Mouse (Mus musculus): Measurements from ENCODE around the gene C1ql4. TPM values are rescaled to one million over a fixed set of nuclear protein-coding genes. Genes with fewer than 3 reads are reported as not detected.

Gene C1ql4
- total and polyA plus RNA-seq, 2 experiments from 2014 or later: 5.7 to 8.6 TPM

GRCm38 (mm10) chr15:99113396-99113975, 25.9 kb upstream of the C1ql4 start:
- Histone ChIP-seq H3K36me3 (ENCODE audit: insufficient read depth, low read length) (no peaks in the 10 kb centered on the region), H3K27ac (no peak overlapping the region), H3K4me1 (ENCODE audit: insufficient read depth, low read length) (no peaks in the 10 kb centered on the region), H3K27me3 (ENCODE audit: insufficient read depth, low read length) (no peaks in the 10 kb centered on the region), H3K4me2 (ENCODE audit: low read depth, low read length) (no peak overlapping the region), H3K4me3 (ENCODE audit: low read length) (no peak overlapping the region), H3K9ac (replicated peaks; ENCODE audit: low read length) (no peak overlapping the region), H3K9me3 (ENCODE audit: low read length) (no peaks in the 10 kb centered on the region)
- peak; percentile 23 for DNase-seq (ENCODE audit: low spot score)
- peak; percentile 56 for TF ChIP-seq CTCF (IDR thresholded peaks at IDR 0.05; ENCODE audit: low read depth)
- ATAC-seq: no peak
- 5% methylated on average over 9 of the region's 9 CpGs for WGBS

GRCm38 (mm10) chr15:99112843-99113395, 25.3 kb upstream of the C1ql4 start:
- WGBS: 61% methylated on average over 11 of the region's 11 CpGs
- H3K9me3 ChIP-seq (ENCODE audit: low read length): no peaks in the 10 kb centered on the region
- no peak overlapping the region for H3K27ac ChIP-seq
- H3K36me3 ChIP-seq (ENCODE audit: insufficient read depth, low read length): no peaks in the 10 kb centered on the region
- no peaks in the 10 kb centered on the region for H3K27me3 ChIP-seq (ENCODE audit: insufficient read depth, low read length)
- H3K4me1 ChIP-seq (ENCODE audit: insufficient read depth, low read length): no peaks in the 10 kb centered on the region
- TF ChIP-seq CTCF (IDR thresholded peaks at IDR 0.05; ENCODE audit: low read depth): no peak
- no peak overlapping the region for H3K4me3 ChIP-seq (ENCODE audit: low read length)
- DNase-seq (ENCODE audit: low spot score) (no peak), ATAC-seq (no peak)
- H3K9ac ChIP-seq (replicated peaks; ENCODE audit: low read length): no peak overlapping the region
- no peak overlapping the region for H3K4me2 ChIP-seq (ENCODE audit: low read depth, low read length)

- Histone ChIP-seq H3K4me3 (ENCODE audit: low read length) (no peak overlapping the region), H3K27me3 (ENCODE audit: insufficient read depth, low read length) (no peaks in the 10 kb centered on the region), H3K36me3 (ENCODE audit: insufficient read depth, low read length) (no peaks in the 10 kb centered on the region), H3K9me3 (ENCODE audit: low read length) (no peaks in the 10 kb centered on the region), H3K4me2 (ENCODE audit: low read depth, low read length) (no peak overlapping the region), H3K4me1 (ENCODE audit: insufficient read depth, low read length) (no peaks in the 10 kb centered on the region), H3K9ac (replicated peaks; ENCODE audit: low read length) (no peak overlapping the region), H3K27ac (no peak overlapping the region)
- ATAC-seq: no peak
- WGBS: 75% methylated on average over 4 of the region's 4 CpGs
- no peak for DNase-seq (ENCODE audit: low spot score)
- TF ChIP-seq CTCF (IDR thresholded peaks at IDR 0.05; ENCODE audit: low read depth): no peak
Observed at GRCm38 (mm10) chr15:99111809-99112208, 24.2 kb upstream of the C1ql4 start.

DNA sequence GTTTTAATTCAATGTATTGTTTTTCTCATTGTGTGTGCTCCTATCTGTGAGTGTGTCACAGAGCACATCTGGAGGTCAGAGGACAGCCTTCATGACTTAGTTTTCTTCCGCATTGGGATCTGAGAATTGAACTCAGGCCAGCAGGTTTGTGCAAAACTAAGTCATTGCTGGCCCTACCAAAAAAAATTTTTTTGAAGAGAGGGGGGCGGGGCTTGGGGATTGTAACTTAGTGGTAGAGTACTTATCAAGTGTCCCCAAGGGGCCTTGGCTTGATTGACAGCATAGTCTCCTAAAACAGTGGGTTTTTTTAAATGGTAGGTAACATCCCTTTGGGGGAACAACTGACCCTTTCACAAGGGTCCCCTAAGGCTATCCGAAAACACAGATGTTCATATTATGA, 23.5 kb upstream of the C1ql4 start:
- no peak for ATAC-seq
- Histone ChIP-seq H3K4me2 (ENCODE audit: low read depth, low read length) (no peak overlapping the region), H3K27ac (no peak overlapping the region), H3K27me3 (ENCODE audit: insufficient read depth, low read length) (no peaks in the 10 kb centered on the region), H3K4me1 (ENCODE audit: insufficient read depth, low read length) (no peaks in the 10 kb centered on the region), H3K4me3 (ENCODE audit: low read length) (no peak overlapping the region), H3K9ac (replicated peaks; ENCODE audit: low read length) (no peak overlapping the region), H3K9me3 (ENCODE audit: low read length) (no peaks in the 10 kb centered on the region), H3K36me3 (ENCODE audit: insufficient read depth, low read length) (no peaks in the 10 kb centered on the region)
- WGBS: 92% methylated on average over 3 of the region's 3 CpGs
- no peak for DNase-seq (ENCODE audit: low spot score)
- no peak for TF ChIP-seq CTCF (IDR thresholded peaks at IDR 0.05; ENCODE audit: low read depth)

GRCm38 (mm10) chr15:99107866-99108265, 20.2 kb upstream of the C1ql4 start:
- no peak for ATAC-seq
- Histone ChIP-seq H3K36me3 (ENCODE audit: insufficient read depth, low read length) (no peaks in the 10 kb centered on the region), H3K9ac (replicated peaks; ENCODE audit: low read length) (no peak overlapping the region), H3K4me1 (ENCODE audit: insufficient read depth, low read length) (no peaks in the 10 kb centered on the region), H3K4me2 (ENCODE audit: low read depth, low read length) (no peak overlapping the region), H3K27me3 (ENCODE audit: insufficient read depth, low read length) (no peaks in the 10 kb centered on the region), H3K4me3 (ENCODE audit: low read length) (no peak overlapping the region), H3K9me3 (ENCODE audit: low read length) (no peaks in the 10 kb centered on the region), H3K27ac (no peak overlapping the region)
- TF ChIP-seq CTCF (IDR thresholded peaks at IDR 0.05; ENCODE audit: low read depth): no peak
- no peak for DNase-seq (ENCODE audit: low spot score)
- 81% methylated on average over 3 of the region's 3 CpGs for WGBS

- no peaks in the 10 kb centered on the region for H3K9me3 ChIP-seq (ENCODE audit: low read length)
- H3K4me3 ChIP-seq (ENCODE audit: low read length): no peak overlapping the region
- no peak overlapping the region for H3K4me2 ChIP-seq (ENCODE audit: low read depth, low read length)
- DNase-seq (ENCODE audit: low spot score): no peak
- no peak for ATAC-seq
- WGBS: 68% methylated on average over 7 of the region's 7 CpGs
- H3K4me1 ChIP-seq (ENCODE audit: insufficient read depth, low read length): no peaks in the 10 kb centered on the region
- no peaks in the 10 kb centered on the region for H3K36me3 ChIP-seq (ENCODE audit: insufficient read depth, low read length)
- no peak for TF ChIP-seq CTCF (IDR thresholded peaks at IDR 0.05; ENCODE audit: low read depth)
- no peak overlapping the region for H3K9ac ChIP-seq (replicated peaks; ENCODE audit: low read length)
- no peak overlapping the region for H3K27ac ChIP-seq
- H3K27me3 ChIP-seq (ENCODE audit: insufficient read depth, low read length): no peaks in the 10 kb centered on the region
Observed at GRCm38 (mm10) chr15:99105238-99105637, 17.6 kb upstream of the C1ql4 start.

GRCm38 (mm10) chr15:99099984-99100383, 12.4 kb upstream of the C1ql4 start:
- Histone ChIP-seq H3K4me3 (ENCODE audit: low read length) (no peak overlapping the region), H3K4me1 (ENCODE audit: insufficient read depth, low read length) (peaks cover under 1% of the 10 kb centered on the region; the same call in 1 of the 2 replicates), H3K27me3 (ENCODE audit: insufficient read depth, low read length) (peaks cover 34% of the 10 kb centered on the region), H3K27ac (no peak overlapping the region), H3K36me3 (ENCODE audit: insufficient read depth, low read length) (no peaks in the 10 kb centered on the region), H3K9me3 (ENCODE audit: low read length) (no peaks in the 10 kb centered on the region), H3K4me2 (ENCODE audit: low read depth, low read length) (no peak overlapping the region), H3K9ac (replicated peaks; ENCODE audit: low read length) (no peak overlapping the region)
- no peak for ATAC-seq
- DNase-seq (ENCODE audit: low spot score): no peak
- TF ChIP-seq CTCF (IDR thresholded peaks at IDR 0.05; ENCODE audit: low read depth): no peak
- 49% methylated on average over 3 of the region's 3 CpGs for WGBS

Data from hindbrain, postnatal 0 days (tissue).